Mouse (Mus musculus) ovary, postnatal 36 days (tissue): ENCODE results near the gene Lrrc20.
"Not testable (repeated sequence)": the region's sequence is repeated elsewhere in the genome, so short reads cannot be mapped to it uniquely, and the experiment has no call there.

Experiments
- DNase-seq: peaks from one replicate; pipeline ENCODE4 v3.0.0; 2022; ENCODE audit warnings: low spot score, mixed read lengths

The Lrrc20 gene

GRCm38 (mm10) chr10:61475594-61476439, at the start of gene Lrrc20:
Gene Lrrc20 (plus strand): TSS chr10:61475801.
- peak; percentile 90 for DNase-seq

- peak; percentile 37 for DNase-seq
These were observed 49.3 kb upstream of the Lrrc20 start for GRCm38 (mm10) chr10:61426251-61426757.

- no peak for DNase-seq
These were observed 47.6 kb upstream of the Lrrc20 start for GRCm38 (mm10) chr10:61427951-61428350.

GRCm38 (mm10) chr10:61428416-61428815, 47.2 kb upstream of the Lrrc20 start:
- no peak for DNase-seq

- DNase-seq: no peak
These were observed 46.6 kb upstream of the Lrrc20 start for GRCm38 (mm10) chr10:61429043-61429442.

- DNase-seq: no peak
These were observed 44.2 kb upstream of the Lrrc20 start for GRCm38 (mm10) chr10:61431375-61431774.

GRCm38 (mm10) chr10:61440202-61440800, 35.3 kb upstream of the Lrrc20 start:
- DNase-seq: no peak

GRCm38 (mm10) chr10:61443456-61443855, 32.1 kb upstream of the Lrrc20 start:
- no peak for DNase-seq

GRCm38 (mm10) chr10:61443876-61444275, 31.7 kb upstream of the Lrrc20 start:
- no peak for DNase-seq

- no peak for DNase-seq
These were observed 30.6 kb upstream of the Lrrc20 start for GRCm38 (mm10) chr10:61445016-61445415.

GRCm38 (mm10) chr10:61447581-61448353, 27.8 kb upstream of the Lrrc20 start:
- DNase-seq: no peak

- no peak for DNase-seq
These were observed 26.8 kb upstream of the Lrrc20 start for GRCm38 (mm10) chr10:61448834-61449233.

GRCm38 (mm10) chr10:61451463-61451930, 24.1 kb upstream of the Lrrc20 start:
- peak; percentile 19 for DNase-seq

- DNase-seq: peak; percentile 44
These were observed 23.5 kb upstream of the Lrrc20 start for GRCm38 (mm10) chr10:61451931-61452617.

GRCm38 (mm10) chr10:61452645-61453044, 23.0 kb upstream of the Lrrc20 start, which contains the start of gene Eif4ebp2:
Gene Eif4ebp2 (minus strand): TSS chr10:61452661.
- peak; percentile 98 for DNase-seq

GRCm38 (mm10) chr10:61453171-61453570, 22.4 kb upstream of the Lrrc20 start:
- not testable (repeated sequence) for DNase-seq

GRCm38 (mm10) chr10:61457182-61457581, 18.4 kb upstream of the Lrrc20 start:
- no peak for DNase-seq

- DNase-seq: no peak
These were observed 10.6 kb upstream of the Lrrc20 start for GRCm38 (mm10) chr10:61465009-61465408.

- DNase-seq: no peak
These were observed 9.4 kb upstream of the Lrrc20 start for GRCm38 (mm10) chr10:61466242-61466641.

GRCm38 (mm10) chr10:61466873-61467272, 8.7 kb upstream of the Lrrc20 start:
- no peak for DNase-seq

- DNase-seq: no peak
These were observed 6.7 kb upstream of the Lrrc20 start for GRCm38 (mm10) chr10:61468900-61469299.

- no peak for DNase-seq
These were observed 2.0 kb upstream of the Lrrc20 start for GRCm38 (mm10) chr10:61473640-61474039.
